Mouse (Mus musculus): ENCODE measurements around the gene Tex2. TPM values are rescaled to one million over a fixed set of nuclear protein-coding genes. Genes with fewer than 3 reads are reported as not detected.

Gene Tex2
- total and polyA plus RNA-seq, 3 experiments = 4.0 to 5.0 (median 4.5) TPM

DNA sequence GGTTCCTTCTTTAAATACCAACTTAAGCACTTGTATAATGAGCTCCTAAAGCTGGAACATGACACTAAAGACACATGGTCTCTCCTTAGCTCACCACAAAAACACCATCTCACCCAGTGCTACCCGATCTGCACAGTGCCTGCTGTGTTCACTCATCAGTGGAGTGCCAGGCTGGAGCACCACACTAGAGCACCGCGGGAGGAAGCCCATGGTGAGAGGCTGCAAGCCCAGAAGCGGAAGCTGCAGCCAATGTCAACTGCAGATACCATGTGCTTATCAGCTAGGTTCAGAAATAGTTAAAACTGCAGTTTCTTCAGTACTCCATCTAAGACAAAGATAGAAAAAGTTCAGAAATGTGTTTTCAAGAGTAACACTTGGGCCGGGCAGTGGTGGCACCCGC is 14.9 kb downstream of the Tex2 start:
- TF ChIP-seq ETS1 (conservative IDR thresholded peaks at IDR 0.05; ENCODE audit: low read depth, low read length) = no peak
- TF ChIP-seq NELFE (IDR thresholded peaks at IDR 0.05; ENCODE audit: low read depth, low read length) = no peak
- TF ChIP-seq USF1 (IDR thresholded peaks at IDR 0.05; ENCODE audit: low read depth, low read length) = no peak
- no peak for TF ChIP-seq TCF12 (IDR thresholded peaks at IDR 0.05; ENCODE audit: low read depth, low read length)
- no peak for TF ChIP-seq CHD1 (IDR thresholded peaks at IDR 0.05; ENCODE audit: low read depth, low read length)
- TF ChIP-seq ZC3H11A (IDR thresholded peaks at IDR 0.05; ENCODE audit: low read depth, low read length) = no peak
- TF ChIP-seq RCOR1 (conservative IDR thresholded peaks at IDR 0.05; ENCODE audit: low read depth, low read length) = no peak
- no peak for TF ChIP-seq JUN (IDR thresholded peaks at IDR 0.05; ENCODE audit: insufficient read depth, low read depth, low read length)
- no peak for TF ChIP-seq MAZ (IDR thresholded peaks at IDR 0.05; ENCODE audit: low read depth, low read length)
- TF ChIP-seq BHLHE40 (IDR thresholded peaks at IDR 0.05; ENCODE audit: low read depth, low read length) = no peak
- no peak for TF ChIP-seq POLR2A (IDR thresholded peaks at IDR 0.05; ENCODE audit: low read depth, low read length)
- TF ChIP-seq GABPA (IDR thresholded peaks at IDR 0.05; ENCODE audit: insufficient replicate concordance, low read depth, low read length) = no peak
- TF ChIP-seq MAFK (IDR thresholded peaks at IDR 0.05; ENCODE audit: insufficient replicate concordance, low read length) = no peak
- TF ChIP-seq SMC3 (IDR thresholded peaks at IDR 0.05; ENCODE audit: low read depth, low read length) = no peak
- TF ChIP-seq MYC (IDR thresholded peaks at IDR 0.05; ENCODE audit: low read depth, low read length) = no peak
- Histone ChIP-seq H3K4me1 (ENCODE audit: control insufficient read depth in 1 of 2, insufficient read depth in 2 of 2) (no peaks in the 10 kb centered on the region), H3K9me3 (replicated peaks; ENCODE audit: low read length) (no peaks in the 10 kb centered on the region), H3K27me3 (replicated peaks) (no peaks in the 10 kb centered on the region), H3K27ac (ENCODE audit: insufficient read depth, low read depth) (no peak overlapping the region), H3K9ac (ENCODE audit: insufficient read depth, low read depth) (no peak overlapping the region), H3K4me3 (replicated peaks in 1 of 3; ENCODE audit: low read depth in 2 of 3, low read length in 2 of 3, poor library complexity in 1 of 3) (no peak overlapping the region), H3K4me2 (ENCODE audit: insufficient read depth, low read depth, poor library complexity, severe bottlenecking) (no peak overlapping the region), H3K79me2 (replicated peaks; ENCODE audit: control insufficient read depth, extremely low read depth, insufficient read depth, poor library complexity, severe bottlenecking) (no peaks in the 10 kb centered on the region), H3K36me3 (replicated peaks in 1 of 2; ENCODE audit: control insufficient read depth in 1 of 2, insufficient read depth in 1 of 2, low read length in 1 of 2) (no peaks in the 10 kb centered on the region)
- in situ Hi-C loops (cut with MboI; ENCODE audit: low pct_ligation_motif_present, low pct_unique_long_range_greater_than_20kb, low sequenced_read_pairs) (no loop called here), dilution Hi-C loops (cut with MboI; ENCODE audit: extremely low pct_ligation_motif_present, extremely low pct_unique_long_range_greater_than_20kb, low sequenced_read_pairs) (no loop called here)
- no peak for DNase-seq (ENCODE audit: extremely low read depth)

DNA sequence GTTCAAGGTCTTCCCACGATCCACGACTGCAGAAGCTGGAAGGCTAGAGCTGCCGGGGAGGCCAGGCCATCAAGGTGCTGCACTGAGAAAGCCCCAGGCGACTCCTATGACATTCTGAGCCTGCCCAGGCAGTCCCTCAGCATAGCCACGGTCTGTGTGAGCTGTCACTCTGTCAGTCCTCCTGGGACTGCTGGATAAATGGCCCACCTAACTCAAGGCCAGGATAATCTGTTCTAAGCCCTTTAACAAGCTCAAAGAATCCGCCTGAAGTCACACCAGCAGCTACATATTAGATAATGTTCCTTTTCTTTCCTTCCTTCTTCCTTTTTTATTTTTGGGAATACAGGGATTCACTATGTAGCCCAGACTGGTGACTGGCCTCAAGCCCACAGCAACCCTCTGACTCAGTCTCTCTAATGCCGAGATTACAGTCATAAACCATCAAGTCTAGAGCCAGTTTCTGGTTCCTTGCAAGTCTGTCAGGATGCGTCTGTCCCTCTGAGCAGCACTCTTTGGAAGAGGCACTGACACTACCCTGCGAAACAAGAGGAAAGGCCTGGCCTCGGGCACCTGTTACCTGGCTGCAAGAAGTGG is 15.4 kb downstream of the Tex2 start:
- TF ChIP-seq RAD21 (IDR thresholded peaks at IDR 0.05; ENCODE audit: low read depth, low read length) (no peak), NELFE (IDR thresholded peaks at IDR 0.05; ENCODE audit: low read depth, low read length) (no peak), HCFC1 (IDR thresholded peaks at IDR 0.05; ENCODE audit: low read depth, low read length) (no peak), ZMIZ1 (IDR thresholded peaks at IDR 0.05; ENCODE audit: low read depth, low read length) (no peak), USF1 (IDR thresholded peaks at IDR 0.05; ENCODE audit: low read depth, low read length) (no peak), GABPA (IDR thresholded peaks at IDR 0.05; ENCODE audit: insufficient replicate concordance, low read depth, low read length) (no peak), RCOR1 (conservative IDR thresholded peaks at IDR 0.05; ENCODE audit: low read depth, low read length) (no peak), MXI1 (IDR thresholded peaks at IDR 0.05; ENCODE audit: low read depth, low read length) (no peak), MEF2A (IDR thresholded peaks at IDR 0.05; ENCODE audit: borderline replicate concordance, low read depth, low read length) (no peak), CTCF (conservative IDR thresholded peaks at IDR 0.05 in 1 of 2, IDR thresholded peaks at IDR 0.05 in 1 of 2; ENCODE audit: low read depth in 2 of 2, low read length in 2 of 2) (no peak), MAFK (IDR thresholded peaks at IDR 0.05; ENCODE audit: insufficient replicate concordance, low read length) (no peak), JUN (IDR thresholded peaks at IDR 0.05; ENCODE audit: insufficient read depth, low read depth, low read length) (no peak), USF2 (conservative IDR thresholded peaks at IDR 0.05; ENCODE audit: low read depth, low read length) (no peak), POLR2A (IDR thresholded peaks at IDR 0.05; ENCODE audit: low read depth, low read length) (no peak), ZNF384 (IDR thresholded peaks at IDR 0.05; ENCODE audit: low read depth, low read length) (no peak)
- Histone ChIP-seq H3K9me3 (replicated peaks; ENCODE audit: low read length) (no peaks in the 10 kb centered on the region), H3K9ac (ENCODE audit: insufficient read depth, low read depth) (no peak overlapping the region), H3K4me3 (replicated peaks in 1 of 3; ENCODE audit: low read depth in 2 of 3, low read length in 2 of 3, poor library complexity in 1 of 3) (no peak overlapping the region), H3K36me3 (replicated peaks in 1 of 2; ENCODE audit: control insufficient read depth in 1 of 2, insufficient read depth in 1 of 2, low read length in 1 of 2) (no peaks in the 10 kb centered on the region), H3K79me2 (replicated peaks; ENCODE audit: control insufficient read depth, extremely low read depth, insufficient read depth, poor library complexity, severe bottlenecking) (no peaks in the 10 kb centered on the region), H3K27me3 (replicated peaks) (no peaks in the 10 kb centered on the region), H3K4me2 (ENCODE audit: insufficient read depth, low read depth, poor library complexity, severe bottlenecking) (no peak overlapping the region), H3K4me1 (ENCODE audit: control insufficient read depth in 1 of 2, insufficient read depth in 2 of 2) (no peaks in the 10 kb centered on the region), H3K27ac (ENCODE audit: insufficient read depth, low read depth) (no peak overlapping the region)
- in situ Hi-C loops (cut with MboI; ENCODE audit: low pct_ligation_motif_present, low pct_unique_long_range_greater_than_20kb, low sequenced_read_pairs) = no loop called here
- DNase-seq (ENCODE audit: extremely low read depth) = no peak
- dilution Hi-C loops (cut with MboI; ENCODE audit: extremely low pct_ligation_motif_present, extremely low pct_unique_long_range_greater_than_20kb, low sequenced_read_pairs) = no loop called here

Measured in CH12.LX (cell line).